Mouse (Mus musculus) stomach, postnatal 0 days (tissue): ENCODE measurements around the gene Chst11.

ENCODE experiments used
- CTCF ChIP-seq: IDR thresholded peaks from 2 replicates; pipeline ENCODE4 v1.5.1; 2016; ENCODE audit warnings: antibody characterized with exemption, low read depth, mild to moderate bottlenecking, moderate library complexity
- EP300 ChIP-seq: optimal IDR thresholded peaks from 2 replicates; pipeline ENCODE3; 2016; ENCODE audit warnings: antibody characterized with exemption

- TF ChIP-seq CTCF (no peak), EP300 (no peak)
Observed at GRCm38 (mm10) chr10:83141434-83141833, 156.1 kb downstream of the Chst11 start.
